Mouse (Mus musculus): Measurements from ENCODE around the gene Gm3755.
"Not testable (repeated sequence)": the region's sequence is repeated elsewhere in the genome, so short reads cannot be mapped to it uniquely, and the experiment has no call there.

Gene Gm3755

GRCm38 (mm10) chr14:7450817-7451216 is at the start of gene Gm3755:
Gm3755 (minus strand) TSS chr14:7450917.
- DNase-seq = not testable (repeated sequence)

- DNase-seq = not testable (repeated sequence)
These were observed 38.0 kb upstream of the Gm3755 start for GRCm38 (mm10) chr14:7488731-7489130.

GRCm38 (mm10) chr14:7483662-7484061 is 32.9 kb upstream of the Gm3755 start, which contains the start of gene Gm3752:
Gm3752 (minus strand) TSS chr14:7483762.
- DNase-seq = not testable (repeated sequence)

GRCm38 (mm10) chr14:7422496-7422895 is 28.2 kb downstream of the Gm3755 start:
- DNase-seq = not testable (repeated sequence)

All from right cerebral cortex, postnatal 25 days (tissue).